Mouse (Mus musculus) CH12.LX (cell line): Measurements from ENCODE around the gene St3gal3.

ENCODE experiments used
- CHD2 ChIP-seq: IDR thresholded peaks from 2 replicates; pipeline ENCODE4 v1.6.1; 2011; ENCODE audit warnings: low read length, improper control_type of control experiment
- CTCF ChIP-seq, 2 experiments: IDR thresholded peaks in 1 of 2; conservative IDR thresholded peaks in 1 of 2; 2 replicates each; pipeline ENCODE4 v1.5.1; 2011 to 2012; ENCODE audit warnings: low read depth in 2 of 2, low read length in 2 of 2, improper control_type of control experiment in 1 of 2, inconsistent platforms in 1 of 2, mild to moderate bottlenecking in 1 of 2, moderate library complexity in 1 of 2
- E2F4 ChIP-seq: IDR thresholded peaks from 2 replicates; pipeline ENCODE4 v1.6.1; 2011; ENCODE audit warnings: low read depth, low read length, improper control_type of control experiment; ENCODE audit not compliant: insufficient replicate concordance
- EP300 ChIP-seq: IDR thresholded peaks from 2 replicates; pipeline ENCODE4 v1.6.1; 2011; ENCODE audit warnings: low read length, improper control_type of control experiment
- ETS1 ChIP-seq: conservative IDR thresholded peaks from 2 replicates; pipeline ENCODE4 v1.6.1; 2012; ENCODE audit warnings: low read depth, mild to moderate bottlenecking, inconsistent platforms, low read length, improper control_type of control experiment, moderate library complexity
- POLR2A ChIP-seq: IDR thresholded peaks from 2 replicates; pipeline ENCODE4 v1.6.1; 2011; ENCODE audit warnings: low read depth, mild to moderate bottlenecking, improper control_type of control experiment, low read length
- TCF12 ChIP-seq: IDR thresholded peaks from 2 replicates; pipeline ENCODE4 v1.6.1; 2014; ENCODE audit warnings: low read depth, mild to moderate bottlenecking, inconsistent platforms, low read length, improper control_type of control experiment
- ZC3H11A ChIP-seq: IDR thresholded peaks from 2 replicates; pipeline ENCODE4 v1.6.1; 2012; ENCODE audit warnings: low read depth, mild to moderate bottlenecking, inconsistent platforms, low read length, improper control_type of control experiment

DNA sequence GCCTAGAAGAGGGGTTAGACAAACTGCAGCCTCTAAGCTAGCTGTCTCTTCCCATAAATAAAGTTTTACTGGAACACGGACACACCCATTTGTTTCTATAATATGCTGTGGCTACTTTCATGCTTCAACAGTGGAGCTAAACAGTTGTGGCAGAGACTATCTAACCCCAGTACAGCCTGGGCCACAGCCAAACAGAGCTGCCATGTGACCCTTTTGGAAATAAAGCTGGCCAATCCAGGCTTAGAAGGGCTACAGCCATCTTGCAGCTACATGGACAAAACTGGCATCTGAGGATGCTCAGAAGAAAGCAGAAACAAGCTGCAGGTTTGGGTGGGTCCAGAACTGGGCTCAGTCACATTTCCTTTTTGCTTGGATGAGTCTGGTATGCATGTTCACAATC, 158.9 kb downstream of the St3gal3 start:
- no peak for TF ChIP-seq CTCF (conservative IDR thresholded peaks at IDR 0.05 in 1 of 2, IDR thresholded peaks at IDR 0.05 in 1 of 2; ENCODE audit: low read depth in 2 of 2, low read length in 2 of 2)
- TF ChIP-seq EP300: no peak
- no peak for TF ChIP-seq POLR2A
- TF ChIP-seq E2F4: no peak
- no peak for TF ChIP-seq CHD2
- TF ChIP-seq ZC3H11A: no peak
- no peak for TF ChIP-seq TCF12
- no peak for TF ChIP-seq ETS1
